Mouse (Mus musculus) MEL (cell line): ENCODE results near the gene Atp5d.

ENCODE experiments used
- CHD2 ChIP-seq: IDR thresholded peaks from 2 replicates; pipeline ENCODE4 v1.6.1; 2011; ENCODE audit warnings: low read length, improper control_type of control experiment
- CTCF ChIP-seq, 3 experiments: IDR thresholded peaks in 2 of 3; conservative IDR thresholded peaks in 1 of 3; 2 replicates each; pipeline ENCODE4 v1.5.1; 2011 to 2012; ENCODE audit warnings: low read length in 3 of 3, low read depth in 2 of 3, mild to moderate bottlenecking in 2 of 3, improper control_type of control experiment in 1 of 3, inconsistent platforms in 1 of 3, mixed read lengths in 1 of 3, moderate library complexity in 1 of 3; ENCODE audit not compliant: control insufficient read depth in 1 of 3, insufficient read depth in 1 of 3, poor library complexity in 1 of 3, severe bottlenecking in 1 of 3
- ELF1 ChIP-seq: IDR thresholded peaks from 2 replicates; pipeline ENCODE4 v1.6.1; 2014; ENCODE audit warnings: low read depth, mild to moderate bottlenecking, inconsistent platforms, low read length, improper control_type of control experiment, moderate library complexity
- ETS1 ChIP-seq: IDR thresholded peaks from 2 replicates; pipeline ENCODE4 v1.6.1; 2012; ENCODE audit warnings: low read depth, mild to moderate bottlenecking, inconsistent platforms, low read length, improper control_type of control experiment, moderate library complexity
- MAZ ChIP-seq: IDR thresholded peaks from 2 replicates; pipeline ENCODE4 v1.6.1; 2012; ENCODE audit warnings: low read depth, mild to moderate bottlenecking, inconsistent platforms, low read length, improper control_type of control experiment
- MEF2A ChIP-seq: IDR thresholded peaks from 2 replicates; pipeline ENCODE4 v1.6.1; 2014; ENCODE audit warnings: low read depth, mild to moderate bottlenecking, inconsistent platforms, low read length, improper control_type of control experiment; ENCODE audit not compliant: poor library complexity, insufficient replicate concordance, severe bottlenecking; ENCODE audit errors: extremely low read depth
- NELFE ChIP-seq: IDR thresholded peaks from 2 replicates; pipeline ENCODE4 v1.6.1; 2011; ENCODE audit warnings: low read depth, low read length, improper control_type of control experiment
- NRF1 ChIP-seq: IDR thresholded peaks from 2 replicates; pipeline ENCODE4 v1.6.1; 2014; ENCODE audit warnings: low read depth, mild to moderate bottlenecking, inconsistent platforms, low read length, improper control_type of control experiment, moderate library complexity; ENCODE audit not compliant: poor library complexity, insufficient read depth, severe bottlenecking
- POLR2A ChIP-seq, 2 experiments: IDR thresholded peaks; 2 replicates each; pipeline ENCODE4 v1.6.1; 2011 to 2012; ENCODE audit warnings: low read length in 2 of 2, mild to moderate bottlenecking in 2 of 2, control low read depth in 1 of 2, improper control_type of control experiment in 1 of 2, low read depth in 1 of 2, moderate library complexity in 1 of 2; ENCODE audit not compliant: control insufficient read depth in 1 of 2, insufficient read depth in 1 of 2, poor library complexity in 1 of 2
- POLR2AphosphoS5 ChIP-seq: IDR thresholded peaks from 2 replicates; pipeline ENCODE4 v1.6.1; 2012; ENCODE audit warnings: low read depth, borderline replicate concordance, mild to moderate bottlenecking, inconsistent platforms, low read length, moderate library complexity, mixed read lengths
- SIN3A ChIP-seq: IDR thresholded peaks from 2 replicates; pipeline ENCODE4 v1.6.1; 2012; ENCODE audit warnings: low read length, improper control_type of control experiment, inconsistent platforms
- TCF12 ChIP-seq: IDR thresholded peaks from 2 replicates; pipeline ENCODE4 v1.6.1; 2014; ENCODE audit warnings: low read depth, mild to moderate bottlenecking, inconsistent platforms, low read length, improper control_type of control experiment, moderate library complexity
- USF1 ChIP-seq: IDR thresholded peaks from 2 replicates; pipeline ENCODE4 v1.6.1; 2014; ENCODE audit warnings: low read depth, mild to moderate bottlenecking, inconsistent platforms, low read length, improper control_type of control experiment, moderate library complexity
- USF2 ChIP-seq, 2 experiments: IDR thresholded peaks; 2 replicates each; pipeline ENCODE4 v1.6.1; 2011 to 2012; ENCODE audit warnings: improper control_type of control experiment in 2 of 2, low read length in 2 of 2, borderline replicate concordance in 1 of 2, inconsistent platforms in 1 of 2, low read depth in 1 of 2, mild to moderate bottlenecking in 1 of 2; ENCODE audit not compliant: insufficient read depth in 1 of 2

DNA sequence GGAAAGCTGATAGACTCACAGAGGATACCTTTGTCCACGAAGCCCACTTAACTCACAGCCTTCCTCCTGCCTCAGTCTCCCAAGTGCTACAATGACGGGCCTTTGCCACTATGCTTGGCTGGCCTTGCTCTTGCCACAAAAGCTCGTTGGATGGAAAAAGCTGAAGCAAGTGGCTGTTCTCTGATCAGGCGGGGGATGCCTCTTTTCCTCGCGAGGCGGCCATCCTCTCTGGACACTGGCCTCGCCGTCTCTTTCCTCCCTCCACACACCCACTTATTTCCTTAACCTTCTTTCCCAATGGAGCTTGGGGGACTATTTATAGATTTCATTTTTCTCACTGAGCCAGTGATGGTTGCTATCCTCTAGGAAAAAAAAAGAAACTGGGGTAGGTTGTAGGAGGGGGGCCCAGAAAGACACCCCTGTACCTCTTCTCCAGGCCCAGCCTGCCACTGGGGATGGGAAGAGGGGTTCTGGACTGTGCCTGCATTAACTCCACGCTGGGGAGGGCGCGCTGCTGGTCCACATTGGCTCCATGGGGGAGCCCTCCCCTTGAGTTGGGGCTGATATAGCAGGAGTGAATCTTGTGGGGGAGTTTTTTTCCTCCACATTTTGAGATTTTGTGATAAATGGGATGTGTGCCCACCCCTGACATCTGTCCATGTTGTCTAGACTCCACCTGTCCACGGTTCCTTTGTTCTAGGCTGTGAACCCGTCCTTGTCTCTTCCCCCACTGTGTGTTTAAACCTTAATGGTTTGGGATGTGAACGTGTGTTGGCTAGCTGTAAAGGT is 18.9 kb downstream of the Atp5d start:
- no peak for TF ChIP-seq ELF1
- TF ChIP-seq USF1: no peak
- TF ChIP-seq ETS1: no peak
- no peak for TF ChIP-seq CTCF (IDR thresholded peaks at IDR 0.05 in 2 of 3, conservative IDR thresholded peaks at IDR 0.05 in 1 of 3; ENCODE audit: control insufficient read depth in 1 of 3, insufficient read depth in 1 of 3, low read depth in 2 of 3, low read length in 3 of 3, poor library complexity in 1 of 3, severe bottlenecking in 1 of 3)
- no peak for TF ChIP-seq MAZ
- no peak for TF ChIP-seq POLR2A (IDR thresholded peaks at IDR 0.05; ENCODE audit: control insufficient read depth in 1 of 2, insufficient read depth in 1 of 2, low read depth in 1 of 2, low read length in 2 of 2, poor library complexity in 1 of 2)
- no peak for TF ChIP-seq CHD2
- no peak for TF ChIP-seq SIN3A
- no peak for TF ChIP-seq POLR2AphosphoS5
- TF ChIP-seq NRF1: no peak
- no peak for TF ChIP-seq USF2 (IDR thresholded peaks at IDR 0.05; ENCODE audit: borderline replicate concordance in 1 of 2, insufficient read depth in 1 of 2, low read depth in 1 of 2, low read length in 2 of 2)
- TF ChIP-seq NELFE: no peak
- no peak for TF ChIP-seq TCF12
- TF ChIP-seq MEF2A: no peak
